Mouse (Mus musculus) thymus, adult 2 months (tissue): ENCODE measurements at regions not wholly inside any gene's neighbourhood (a gene's known extent, or its start where the extent isn't known, plus 50 kb on each side); places are given as distances from the start of the nearest gene placed in this dataset.

Experiments used
- CTCF ChIP-seq: fragments of 200-500 bp; IDR thresholded peaks from 2 replicates; pipeline ENCODE4 v1.5.1; 2012; ENCODE audit warnings: mild to moderate bottlenecking, control low read depth, low read length, moderate library complexity, borderline replicate concordance; ENCODE audit not compliant: control insufficient read depth, poor library complexity, insufficient read depth; ENCODE audit errors: extremely low read depth
- POLR2A ChIP-seq: fragments of 200-500 bp; IDR thresholded peaks from 2 replicates; pipeline ENCODE4 v1.6.1; 2012; ENCODE audit warnings: mild to moderate bottlenecking, low read length, control low read depth, moderate library complexity; ENCODE audit not compliant: control insufficient read depth, poor library complexity, insufficient read depth; ENCODE audit errors: extremely low read depth

DNA sequence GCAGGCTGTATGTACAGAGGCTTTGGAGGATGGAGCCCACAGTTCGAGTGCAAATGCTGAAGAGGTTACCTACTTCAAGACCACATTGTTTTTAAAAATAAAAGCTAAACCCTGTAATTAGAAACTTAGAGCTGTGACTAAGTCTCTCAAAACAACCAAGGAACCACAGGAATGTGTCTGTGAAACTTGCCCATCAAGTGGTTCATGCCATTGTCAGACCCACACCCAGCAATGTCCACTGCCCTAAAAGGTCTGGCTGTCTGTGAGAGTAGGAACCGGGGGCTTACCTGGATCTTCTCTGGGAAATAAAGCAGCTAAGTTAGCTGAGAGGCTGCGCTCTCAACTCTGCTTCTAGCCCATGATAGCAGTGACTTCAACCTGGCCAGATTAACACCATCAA is 87.8 kb upstream of the Foxq1 start:
- TF ChIP-seq CTCF = no peak
- TF ChIP-seq POLR2A = no peak
